Mouse (Mus musculus) megakaryocyte-erythroid progenitor cell, adult 5 weeks (primary cell): Measurements from ENCODE around the gene Gdf1. TPM values are rescaled to one million over a fixed set of nuclear protein-coding genes. Genes with fewer than 3 reads are reported as not detected.

Source experiments
- polyA plus RNA-seq: library from polyadenylated mRNA; stranded (reverse); fragments of >175 nt; gene quantifications from 2 replicates; pipeline ENCODE4 v1.2.3, GENCODE M21; 2012

Gene Gdf1
- polyA plus RNA-seq: 0.65 TPM in 1 of 2 replicates, not detected in the other

DNA sequence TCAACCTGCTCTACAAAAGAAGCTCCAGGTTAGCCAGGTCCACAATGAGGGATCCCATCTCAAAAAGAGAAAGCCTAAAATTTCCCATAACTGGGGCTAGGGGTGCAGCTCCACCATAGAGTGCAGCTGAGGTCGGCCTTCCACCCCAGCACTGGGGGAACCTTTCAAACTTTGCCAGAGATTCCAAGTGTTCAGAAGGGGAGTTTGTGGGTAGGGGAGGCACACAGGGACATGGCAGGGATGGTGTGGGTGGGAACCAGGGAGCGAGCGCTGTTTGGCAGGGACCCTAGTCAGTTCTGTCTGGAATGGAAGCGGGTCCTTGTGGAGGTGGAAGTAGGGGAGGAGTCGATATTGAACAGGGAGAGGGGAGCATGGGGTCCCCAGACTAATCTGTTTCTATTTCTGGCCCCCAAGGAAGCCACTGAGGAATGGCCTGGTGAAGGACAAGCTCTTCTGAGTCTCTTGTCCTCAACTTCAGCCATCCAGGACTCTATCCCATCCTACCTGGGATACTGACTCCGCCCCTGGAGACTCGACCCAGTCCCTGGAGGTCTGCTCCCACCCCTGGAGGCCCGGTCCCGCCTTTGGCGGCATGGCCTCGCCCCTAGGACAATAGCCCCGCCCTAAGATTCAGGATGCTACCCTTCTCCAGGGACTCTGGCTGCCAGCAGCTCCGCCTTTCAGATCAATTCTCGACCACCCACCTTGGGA, at the start of gene Gdf1:
Gene Gdf1, plus strand, starts transcription at position 694 of the 711 bp plus-strand sequence.

DNA sequence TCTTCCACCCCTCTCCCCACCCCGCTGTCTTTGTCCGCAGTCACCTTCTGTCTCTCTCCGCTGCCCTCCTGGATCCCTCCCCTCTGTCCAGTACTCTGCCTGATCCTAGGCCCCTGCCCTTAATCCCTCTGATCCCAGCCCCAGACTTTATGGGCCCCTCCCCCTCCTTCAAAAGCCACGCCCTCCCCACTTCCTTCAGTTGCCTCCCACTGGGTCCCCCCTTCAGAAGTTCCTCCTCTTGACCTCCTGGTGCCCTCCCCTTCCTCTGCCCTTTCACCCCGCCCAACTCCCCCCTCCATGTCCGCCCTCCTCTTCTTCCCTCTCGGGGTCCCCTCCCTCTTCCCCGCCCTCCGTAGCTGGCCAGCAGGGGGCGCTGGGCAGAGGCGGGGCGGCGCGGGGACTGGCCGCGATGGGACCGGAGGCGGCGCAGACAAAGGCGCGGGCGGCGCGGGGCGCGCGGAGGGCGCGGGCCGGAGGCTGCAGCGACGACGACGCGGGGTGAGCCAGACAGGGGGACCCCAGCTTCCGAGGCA, 46.9 kb upstream of the Gdf1 start, which contains the start of gene Homer3:
Gene Homer3, plus strand, starts transcription at position 225 of the 533 bp plus-strand sequence.

DNA sequence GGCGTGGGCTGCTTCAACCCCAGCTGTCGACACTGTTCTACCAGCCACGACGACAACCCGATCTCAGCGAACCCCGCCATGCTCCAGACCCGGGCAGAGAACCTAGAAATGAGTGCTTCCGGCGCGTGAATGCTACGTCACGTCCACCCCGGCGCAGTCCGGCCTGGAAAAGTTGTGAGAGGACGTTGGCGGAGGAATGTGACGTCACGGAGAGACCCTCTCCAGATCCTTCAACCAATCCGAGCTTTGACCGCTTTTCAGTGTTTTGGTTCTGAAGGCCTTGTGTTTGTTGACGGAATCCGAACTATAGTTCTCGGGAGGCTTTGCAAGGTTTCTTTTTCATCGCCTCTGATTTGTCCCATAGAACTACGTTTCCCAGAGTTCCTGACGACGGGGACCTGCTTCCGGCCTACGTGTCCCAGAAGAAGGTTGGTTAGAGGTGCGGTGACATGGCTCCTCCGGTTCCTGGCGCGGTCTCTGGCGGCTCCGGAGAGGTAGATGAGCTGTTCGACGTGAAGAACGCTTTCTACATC, 27.2 kb upstream of the Gdf1 start, which contains the start of the genes Ddx49 and Cope:
Gene Ddx49, minus strand, starts transcription at position 132 of the 533 bp plus-strand sequence.
Gene Cope, plus strand, starts transcription at position 161 of the 533 bp plus-strand sequence.

DNA sequence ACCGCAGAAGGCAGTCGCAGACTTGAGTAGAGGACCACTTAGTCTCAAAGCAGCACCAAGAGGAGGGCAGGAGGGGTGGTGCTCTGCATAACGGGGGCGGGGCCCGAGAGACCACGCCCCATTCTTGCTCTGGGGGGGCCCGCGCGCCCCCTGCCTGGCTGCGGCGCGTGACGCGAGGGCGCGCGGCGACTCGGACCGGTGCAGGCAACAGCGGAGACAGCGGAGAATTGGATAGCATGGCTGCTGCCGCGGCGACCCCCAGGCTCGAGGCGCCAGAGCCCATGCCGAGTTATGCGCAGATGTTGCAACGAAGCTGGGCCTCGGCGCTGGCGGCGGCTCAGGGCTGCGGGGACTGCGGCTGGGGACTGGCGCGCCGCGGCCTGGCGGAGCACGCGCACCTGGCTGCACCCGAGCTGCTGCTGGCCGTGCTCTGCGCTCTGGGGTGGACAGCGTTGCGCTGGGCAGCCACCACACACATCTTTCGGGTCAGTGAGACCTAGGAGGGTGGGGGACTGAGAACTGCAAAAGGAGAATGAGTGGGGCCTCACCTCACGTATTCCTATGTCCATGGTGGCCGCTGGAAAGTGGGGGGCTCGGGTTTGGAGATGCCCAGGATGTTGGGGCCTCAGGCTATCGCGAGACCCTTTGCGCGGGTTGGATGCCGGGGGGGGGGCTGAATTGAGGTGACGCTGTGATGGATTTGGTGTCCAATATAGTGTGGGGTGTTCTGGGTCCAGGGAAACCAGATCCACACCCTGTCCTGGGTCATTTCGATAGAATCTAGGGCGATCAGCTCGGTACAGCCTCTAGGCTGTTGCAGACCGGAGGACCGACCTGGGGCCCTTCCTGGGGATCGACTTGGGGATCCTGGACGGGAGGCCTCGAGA, 13.8 kb upstream of the Gdf1 start, which contains the start of gene Cers1:
Gene Cers1, plus strand, starts transcription at position 152 of the 887 bp plus-strand sequence.

DNA sequence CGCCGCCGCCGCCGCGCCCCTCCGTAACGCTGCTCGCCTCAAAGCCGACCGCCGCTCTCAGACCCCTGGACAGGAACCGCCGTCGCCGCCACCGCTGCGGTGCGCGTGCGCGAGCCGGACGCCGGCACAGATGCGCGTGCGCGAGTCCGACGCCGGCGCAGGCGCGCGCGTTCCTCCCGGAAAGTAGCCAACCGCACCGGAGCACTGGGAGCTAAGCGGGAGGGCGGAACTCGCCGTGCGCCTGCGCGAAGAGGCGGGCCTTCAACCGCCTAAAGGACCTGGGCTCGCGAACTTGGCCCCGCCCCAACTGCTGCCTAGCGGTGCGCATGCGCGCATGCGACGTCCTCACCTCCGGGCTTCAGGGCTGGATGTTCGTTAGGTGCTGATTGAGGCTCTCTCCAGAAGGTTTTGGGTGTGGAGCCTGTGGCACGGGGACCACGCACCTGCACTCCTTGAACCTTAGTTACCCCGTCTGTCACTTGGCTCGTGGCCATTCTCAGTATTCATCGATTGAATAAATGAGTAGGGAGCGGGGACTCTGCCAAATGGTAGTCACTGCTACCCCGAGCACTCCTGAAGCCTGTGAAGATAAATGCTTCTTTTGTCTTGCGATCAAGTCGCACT, 23.7 kb downstream of the Gdf1 start, which contains the start of gene Upf1:
Gene Upf1, minus strand, starts transcription at position 85 of the 624 bp plus-strand sequence.

DNA sequence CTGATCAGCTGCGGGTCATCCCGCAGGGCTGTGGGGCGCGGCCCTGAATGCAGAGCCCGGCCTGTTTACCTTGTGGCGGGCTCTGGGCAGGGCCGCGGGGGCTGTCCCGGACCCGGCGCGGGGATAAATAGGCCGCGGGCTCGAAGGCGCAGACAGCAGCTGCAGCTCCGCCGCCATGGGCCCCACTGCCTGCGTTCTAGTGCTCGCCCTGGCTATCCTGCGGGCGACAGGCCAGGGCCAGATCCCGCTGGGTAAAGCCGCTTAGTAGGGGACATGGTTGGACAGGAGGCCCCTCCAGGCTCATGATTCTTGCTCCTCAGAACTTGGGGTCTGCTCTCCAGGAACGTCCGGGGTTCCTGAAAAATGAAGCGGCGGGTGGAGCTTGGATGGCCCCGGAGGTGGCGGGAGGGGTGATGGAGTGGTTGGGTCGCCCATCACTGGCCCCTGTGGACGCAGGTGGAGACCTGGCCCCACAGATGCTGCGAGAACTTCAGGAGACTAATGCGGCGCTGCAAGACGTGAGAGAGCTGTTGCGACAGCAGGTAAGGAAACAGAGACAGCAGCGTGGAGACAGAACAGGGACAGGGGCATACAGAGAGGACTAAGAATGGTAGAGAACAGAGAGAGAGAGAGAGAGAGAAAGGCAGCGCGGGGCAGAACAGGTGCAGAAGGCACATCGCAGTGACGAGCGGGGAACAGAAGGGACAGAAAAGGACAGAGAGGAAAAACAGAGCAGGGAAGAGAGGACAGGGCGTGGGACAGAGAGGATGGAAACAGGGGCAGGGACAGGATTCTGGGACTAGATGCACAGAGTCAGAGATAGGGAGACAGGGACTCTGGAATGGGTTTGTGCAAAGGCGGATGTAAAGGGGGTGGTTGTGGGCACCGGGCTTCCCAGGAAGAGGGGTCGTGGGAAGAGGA, 44.0 kb downstream of the Gdf1 start, which contains the start of gene Comp:
Gene Comp, plus strand, starts transcription at position 162 of the 921 bp plus-strand sequence.

Other genes with a start within 250 kb of the Gdf1 start
- gene Hapln4, start 246.4 kb upstream of the Gdf1 start, polyA plus RNA-seq: 0.02 TPM in 1 of 2 replicates, not detected in the other
- gene Ncan, start 208.9 kb upstream of the Gdf1 start, polyA plus RNA-seq: not detected in 2 replicates
- gene Nr2c2ap, start 198.5 kb upstream of the Gdf1 start, polyA plus RNA-seq: 18.9 and 22.4 TPM in 2 replicates
- 8.8 and 10.6 TPM in 2 replicates for gene Rfxank, start 190.7 kb upstream of the Gdf1 start, polyA plus RNA-seq
- 86.9 and 91.2 TPM in 2 replicates for gene Borcs8, start 190.3 kb upstream of the Gdf1 start, polyA plus RNA-seq
- 0.36 and 0.43 TPM in 2 replicates for gene Mef2b, start 190.1 kb upstream of the Gdf1 start, polyA plus RNA-seq
- 127 and 132 TPM in 2 replicates for gene Tmem161a, start 157.5 kb upstream of the Gdf1 start, polyA plus RNA-seq
- 4.1 and 4.4 TPM in 2 replicates for gene Slc25a42, start 117.5 kb upstream of the Gdf1 start, polyA plus RNA-seq
- gene Sugp2, start 95.6 kb upstream of the Gdf1 start, polyA plus RNA-seq: 72.2 and 83.5 TPM in 2 replicates
- 8.3 and 9.8 TPM in 2 replicates for gene Armc6, start 95.4 kb upstream of the Gdf1 start, polyA plus RNA-seq
- 45.4 and 65.9 TPM in 2 replicates for gene Homer3, start 47.0 kb upstream of the Gdf1 start, polyA plus RNA-seq
- gene Ddx49, start 27.3 kb upstream of the Gdf1 start, polyA plus RNA-seq: 62.7 and 66.5 TPM in 2 replicates
- 419 and 474 TPM in 2 replicates for gene Cope, start 27.3 kb upstream of the Gdf1 start, polyA plus RNA-seq
- 0.24 and 0.37 TPM in 2 replicates for gene Cers1, start 14.0 kb upstream of the Gdf1 start, polyA plus RNA-seq
- gene Upf1, start 23.5 kb downstream of the Gdf1 start, polyA plus RNA-seq: 119 and 122 TPM in 2 replicates
- 0.32 and 1.8 TPM in 2 replicates for gene Comp, start 43.7 kb downstream of the Gdf1 start, polyA plus RNA-seq
- gene Crtc1, start 109.8 kb downstream of the Gdf1 start, polyA plus RNA-seq: 24.5 and 27.2 TPM in 2 replicates
- gene Klhl26, start 147.2 kb downstream of the Gdf1 start, polyA plus RNA-seq: 5.9 and 6.5 TPM in 2 replicates
- 0.12 and 0.15 TPM in 2 replicates for gene Tmem59l, start 157.5 kb downstream of the Gdf1 start, polyA plus RNA-seq
- 0.46 and 1.1 TPM in 2 replicates for gene Crlf1, start 163.3 kb downstream of the Gdf1 start, polyA plus RNA-seq
- gene Rex1bd, start 176.9 kb downstream of the Gdf1 start, polyA plus RNA-seq: 205 and 212 TPM in 2 replicates
- gene Uba52, start 181.0 kb downstream of the Gdf1 start, polyA plus RNA-seq: 969 and 1,011 TPM in 2 replicates
- gene Fkbp8, start 197.9 kb downstream of the Gdf1 start, polyA plus RNA-seq: 975 and 1,046 TPM in 2 replicates
- gene Kxd1, start 198.1 kb downstream of the Gdf1 start, polyA plus RNA-seq: 60.7 and 64.0 TPM in 2 replicates
- 51.7 and 61.3 TPM in 2 replicates for gene Ell, start 209.6 kb downstream of the Gdf1 start, polyA plus RNA-seq